Mouse (Mus musculus) limb, embryonic 10.5 days (tissue): ENCODE results near the gene Orc3. TPM values are rescaled to one million over a fixed set of nuclear protein-coding genes. Genes with fewer than 3 reads are reported as not detected.
"Not testable (repeated sequence)": the region's sequence is repeated elsewhere in the genome, so short reads cannot be mapped to it uniquely, and the experiment has no call there.

Source experiments
- DNase-seq: peaks from one replicate; pipeline ENCODE4 v3.0.0-alpha.2; 2017; ENCODE audit warnings: low spot score
- H3K27ac ChIP-seq: fragments of 300-500 bp; sonication (generic); 2 replicates; pipeline ENCODE4 v1.5.1; 2016; ENCODE audit warnings: mild to moderate bottlenecking
- H3K27me3 ChIP-seq: fragments of 300-500 bp; sonication (generic); 2 replicates; pipeline ENCODE4 v1.6.1; 2016; ENCODE audit warnings: low read depth, mild to moderate bottlenecking; ENCODE audit not compliant: poor library complexity, severe bottlenecking
- H3K36me3 ChIP-seq: fragments of 300-500 bp; sonication (generic); 2 replicates; pipeline ENCODE4 v1.6.1; 2016; ENCODE audit warnings: mild to moderate bottlenecking, moderate library complexity
- H3K4me1 ChIP-seq: fragments of 300-500 bp; sonication (generic); 2 replicates; pipeline ENCODE4 v1.6.1; 2016
- H3K4me3 ChIP-seq: fragments of 300-500 bp; sonication (generic); 2 replicates; pipeline ENCODE4 v1.5.1; 2016; ENCODE audit warnings: mild to moderate bottlenecking, moderate library complexity
- H3K9me3 ChIP-seq: fragments of 300-500 bp; sonication (generic); replicated peaks from 2 replicates; pipeline ENCODE4 v1.6.1; 2016; ENCODE audit warnings: mild to moderate bottlenecking
- WGBS: fragments of 180-500 bp; shearing (Covaris S2); methylation state at CpG from one replicate; pipeline ENCODE4 v1.1.7; 2016; 5-methylcytosine and 5-hydroxymethylcytosine counted together
- polyA plus RNA-seq: library from polyadenylated mRNA; unstranded; fragments of >200 nt; fragmentation: Nextera tagmentation; extraction: Ambion mirVana; gene quantifications from 2 replicates; pipeline ENCODE4 v1.2.1, GENCODE M21; 2016

The Orc3 gene
- polyA plus RNA-seq, 1 experiment from 2014 or later: 106 TPM

DNA sequence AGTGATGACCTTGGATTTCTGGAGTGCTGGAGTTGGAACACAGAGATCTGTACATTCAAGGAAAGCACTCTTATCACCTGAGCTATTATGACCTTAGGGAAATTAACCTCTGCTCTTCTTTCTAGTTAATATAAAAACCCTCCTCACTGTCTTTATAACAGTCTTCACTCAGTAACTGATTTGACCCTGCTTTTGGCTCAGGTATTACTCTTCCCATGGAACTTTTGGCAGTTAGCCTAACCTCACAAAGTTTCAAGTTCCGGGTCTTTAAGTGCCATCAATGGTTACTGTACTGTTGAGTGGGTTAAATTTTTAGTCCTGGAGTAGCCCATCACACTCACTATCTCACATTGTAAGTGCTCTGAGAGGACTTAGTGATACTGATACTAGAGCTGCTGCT, 15.2 kb upstream of the Orc3 start:
- WGBS: 95% methylated on average over 1 of the region's 1 CpGs
- Histone ChIP-seq H3K27ac (no peak overlapping the region), H3K27me3 (no peaks in the 10 kb centered on the region), H3K4me1 (no peaks in the 10 kb centered on the region), H3K4me3 (no peak overlapping the region), H3K9me3 (no peaks in the 10 kb centered on the region), H3K36me3 (peaks cover 69% of the 10 kb centered on the region)
- DNase-seq: no peak

DNA sequence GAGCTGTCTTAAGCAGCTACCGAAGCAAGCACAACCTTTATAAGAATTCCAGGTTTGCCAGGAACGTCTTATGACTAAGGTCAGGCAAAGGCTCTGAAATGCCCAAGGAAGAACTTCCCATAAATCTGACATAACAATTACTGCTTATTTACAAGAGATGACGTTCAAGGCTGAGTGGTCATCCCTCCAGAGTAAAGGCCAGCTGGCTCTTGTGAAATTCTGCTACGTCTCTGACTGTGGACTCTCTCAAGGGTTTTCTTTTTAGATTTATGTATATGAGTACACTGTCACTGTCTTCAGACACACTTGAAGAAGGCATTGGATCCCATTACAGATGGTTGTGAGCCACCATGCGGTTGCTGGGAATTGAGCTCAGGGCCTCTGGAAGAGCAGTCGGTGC, 11.7 kb upstream of the Orc3 start:
- 92% methylated on average over 6 of the region's 6 CpGs for WGBS

DNA sequence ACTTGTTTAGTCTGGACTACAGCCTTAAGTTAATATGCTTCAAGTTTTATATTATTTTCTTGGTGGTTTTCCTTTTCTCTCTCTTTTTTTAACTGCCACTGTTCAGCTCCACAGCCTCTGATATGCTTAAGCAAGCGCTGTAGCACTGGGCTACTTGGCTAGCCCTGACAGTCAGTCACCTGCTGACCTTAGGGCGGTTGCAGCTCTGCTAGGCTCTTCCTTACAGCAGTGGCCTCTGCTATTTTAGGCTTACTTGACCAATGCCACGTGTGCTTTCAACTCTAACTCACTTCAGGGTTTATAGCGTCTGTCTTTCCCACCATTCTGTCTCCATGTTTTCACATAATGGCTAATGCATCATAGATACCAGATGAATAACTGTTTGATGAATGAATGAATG, 10.8 kb upstream of the Orc3 start:
- Histone ChIP-seq H3K9me3 (no peaks in the 10 kb centered on the region), H3K27ac (no peak overlapping the region), H3K4me3 (no peak overlapping the region), H3K27me3 (no peaks in the 10 kb centered on the region), H3K36me3 (peaks cover 64% of the 10 kb centered on the region), H3K4me1 (no peaks in the 10 kb centered on the region)
- 86% methylated on average over 4 of the region's 4 CpGs for WGBS
- DNase-seq: no peak

More for the DNA sequence above, 11.7 kb upstream of the Orc3 start:
- Histone ChIP-seq H3K9me3 (no peaks in the 10 kb centered on the region), H3K27me3 (no peaks in the 10 kb centered on the region), H3K4me3 (no peak overlapping the region), H3K27ac (no peak overlapping the region), H3K4me1 (no peaks in the 10 kb centered on the region), H3K36me3 (peaks cover 71% of the 10 kb centered on the region)
- no peak for DNase-seq

- H3K9me3 ChIP-seq: no peaks in the 10 kb centered on the region
- peak overlapping the region; percentile 82 for H3K4me3 ChIP-seq
- peaks cover 8% of the 10 kb centered on the region; the same call in 1 of the 2 replicates for H3K36me3 ChIP-seq
- 85% methylated on average over 8 of the region's 8 CpGs for WGBS
- no peak for DNase-seq
- H3K27ac ChIP-seq: 0 out of 2 replicates have a peak overlapping the region, but pooled peaks have one; percentile 94
- H3K27me3 ChIP-seq: no peaks in the 10 kb centered on the region
- peaks cover 22% of the 10 kb centered on the region for H3K4me1 ChIP-seq
Observed at GRCm38 (mm10) chr4:34616146-34616545, 1.4 kb upstream of the Orc3 start.

GRCm38 (mm10) chr4:34615303-34615702, 559 bp upstream of the Orc3 start:
- peaks cover 15% of the 10 kb centered on the region for H3K36me3 ChIP-seq
- H3K9me3 ChIP-seq: no peaks in the 10 kb centered on the region
- peaks cover 22% of the 10 kb centered on the region for H3K4me1 ChIP-seq
- H3K27me3 ChIP-seq: no peaks in the 10 kb centered on the region
- 3% methylated on average over 13 of the region's 13 CpGs for WGBS
- no peak for DNase-seq
- peak overlapping the region; percentile 94 for H3K27ac ChIP-seq
- H3K4me3 ChIP-seq: peak overlapping the region; percentile 82

DNA sequence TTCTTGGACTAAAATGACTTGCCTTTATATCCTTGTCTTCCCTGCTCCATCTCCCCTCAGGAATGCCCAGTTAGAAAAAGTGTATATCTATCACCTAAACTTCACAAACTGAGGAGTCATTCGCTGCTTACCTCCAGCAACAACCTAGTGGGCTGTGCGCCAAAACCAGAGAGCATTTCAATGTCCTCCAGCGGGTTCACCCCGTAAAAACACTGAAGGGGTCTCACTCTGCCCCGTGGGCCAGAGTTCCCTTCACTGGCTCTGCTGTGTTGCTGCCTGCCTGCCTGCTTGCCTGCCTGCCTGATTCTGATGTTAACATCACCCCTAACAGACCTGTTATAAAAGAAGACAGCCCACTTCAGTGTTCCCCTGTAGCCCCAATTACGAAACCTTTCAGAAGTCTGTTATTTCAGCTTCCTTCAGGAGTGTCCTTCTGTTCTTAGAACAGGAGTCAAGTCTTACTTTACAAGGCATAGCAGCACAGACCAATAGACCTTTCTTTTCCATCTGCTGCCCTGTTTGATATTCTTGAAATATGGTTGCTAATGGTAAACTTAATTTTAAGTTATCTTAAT, 1.1 kb downstream of the Orc3 start:
- WGBS: 73% methylated on average over 6 of the region's 6 CpGs
- H3K27me3 ChIP-seq: no peaks in the 10 kb centered on the region
- H3K4me1 ChIP-seq: peaks cover 22% of the 10 kb centered on the region
- H3K9me3 ChIP-seq: no peaks in the 10 kb centered on the region
- H3K4me3 ChIP-seq: peak overlapping the region; percentile 82
- DNase-seq: no peak
- H3K36me3 ChIP-seq: peaks cover 26% of the 10 kb centered on the region
- H3K27ac ChIP-seq: peak overlapping the region; percentile 94; the same call in 1 of the 2 replicates

GRCm38 (mm10) chr4:34606658-34607057, 8.1 kb downstream of the Orc3 start:
- H3K36me3 ChIP-seq: peaks cover 83% of the 10 kb centered on the region
- no peaks in the 10 kb centered on the region for H3K4me1 ChIP-seq
- no peak overlapping the region for H3K27ac ChIP-seq
- no peak for DNase-seq
- H3K9me3 ChIP-seq: no peaks in the 10 kb centered on the region
- H3K27me3 ChIP-seq: no peaks in the 10 kb centered on the region
- WGBS: 97% methylated on average over 10 of the region's 10 CpGs
- no peak overlapping the region for H3K4me3 ChIP-seq

DNA sequence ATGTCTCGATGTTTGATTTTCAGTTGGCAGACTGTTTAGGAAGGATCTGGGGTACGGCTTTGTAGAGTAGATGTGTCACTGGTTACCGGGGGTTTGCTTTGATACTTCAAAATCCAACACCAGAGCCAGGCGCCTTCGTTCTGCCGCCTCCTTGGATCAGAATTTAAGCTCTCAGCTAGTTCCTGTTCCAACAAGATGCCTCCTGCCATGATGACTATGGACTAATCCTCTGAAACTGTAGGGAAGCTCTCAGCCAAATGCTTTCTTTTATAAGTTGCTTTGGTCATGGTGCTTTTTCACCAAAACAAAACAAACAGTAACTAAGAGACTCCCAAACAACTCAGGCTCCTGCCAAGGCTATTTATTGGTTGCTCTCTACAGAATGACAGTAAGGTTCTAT, 11.6 kb downstream of the Orc3 start:
- DNase-seq: no peak
- no peaks in the 10 kb centered on the region for H3K9me3 ChIP-seq
- peaks cover 88% of the 10 kb centered on the region for H3K36me3 ChIP-seq
- H3K4me3 ChIP-seq: no peak overlapping the region
- H3K27me3 ChIP-seq: no peaks in the 10 kb centered on the region
- no peak overlapping the region for H3K27ac ChIP-seq
- H3K4me1 ChIP-seq: no peaks in the 10 kb centered on the region
- 98% methylated on average over 6 of the region's 6 CpGs for WGBS

DNA sequence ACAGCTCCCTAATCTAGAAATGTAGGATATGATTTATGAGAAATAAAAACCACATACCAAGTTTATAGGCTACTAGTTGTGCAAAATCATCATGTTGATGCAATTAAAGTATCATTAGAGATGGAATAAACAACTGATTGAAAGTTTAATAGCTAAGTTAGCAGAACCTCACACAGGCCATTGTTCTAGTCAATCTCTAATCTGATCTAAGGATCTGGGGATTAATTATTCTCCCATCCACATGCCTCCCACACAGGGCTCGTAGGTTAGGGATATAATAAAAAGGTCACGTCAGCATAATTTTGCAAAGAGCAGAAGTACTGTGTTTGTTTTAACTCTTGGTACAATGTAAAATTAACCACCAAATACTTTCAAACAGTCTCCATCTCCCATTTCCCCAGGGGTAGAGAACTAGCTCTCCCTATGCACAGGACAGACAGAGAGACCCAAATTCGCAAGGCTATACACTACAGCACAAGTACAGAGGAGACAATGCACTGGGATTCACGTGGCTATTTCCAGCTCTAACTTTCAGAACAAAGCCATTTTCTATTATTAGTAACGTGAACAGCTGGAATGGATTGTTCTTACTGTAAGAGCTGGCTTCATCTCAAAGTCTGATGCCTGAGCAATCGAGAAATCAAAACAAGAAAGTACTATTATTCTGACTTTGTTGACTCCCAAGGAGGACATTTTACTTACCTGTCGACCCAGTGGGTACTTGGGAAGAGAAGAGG, 29.7 kb downstream of the Orc3 start:
- Histone ChIP-seq H3K4me3 (no peak overlapping the region), H3K4me1 (no peaks in the 10 kb centered on the region), H3K36me3 (peaks cover 75% of the 10 kb centered on the region), H3K27me3 (no peaks in the 10 kb centered on the region), H3K9me3 (no peaks in the 10 kb centered on the region), H3K27ac (no peak overlapping the region)
- WGBS: 94% methylated on average over 7 of the region's 7 CpGs
- no peak for DNase-seq

DNA sequence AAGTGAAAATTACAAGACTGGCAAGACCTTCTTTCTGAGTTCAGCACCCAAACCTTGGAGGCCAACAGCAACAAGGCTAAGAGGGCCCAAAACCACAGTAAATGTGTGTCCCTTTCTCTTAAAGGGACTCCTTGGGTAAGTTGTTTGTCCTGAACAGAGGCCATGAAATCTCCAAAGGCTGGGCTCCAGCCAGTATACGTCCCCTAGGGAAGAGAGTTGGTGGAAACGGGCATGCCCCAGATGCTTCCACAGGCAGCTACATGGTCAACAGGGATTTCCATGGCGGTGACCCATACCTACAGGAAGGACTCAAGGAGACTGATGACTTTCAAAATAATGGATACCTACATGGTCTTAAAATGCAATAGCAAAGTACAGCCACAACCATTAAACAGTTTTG, 31.3 kb downstream of the Orc3 start:
- Histone ChIP-seq H3K27ac (no peak overlapping the region), H3K4me1 (no peaks in the 10 kb centered on the region), H3K36me3 (peaks cover 80% of the 10 kb centered on the region), H3K9me3 (no peaks in the 10 kb centered on the region), H3K4me3 (no peak overlapping the region), H3K27me3 (no peaks in the 10 kb centered on the region)
- no peak for DNase-seq
- 95% methylated on average over 3 of the region's 3 CpGs for WGBS

DNA sequence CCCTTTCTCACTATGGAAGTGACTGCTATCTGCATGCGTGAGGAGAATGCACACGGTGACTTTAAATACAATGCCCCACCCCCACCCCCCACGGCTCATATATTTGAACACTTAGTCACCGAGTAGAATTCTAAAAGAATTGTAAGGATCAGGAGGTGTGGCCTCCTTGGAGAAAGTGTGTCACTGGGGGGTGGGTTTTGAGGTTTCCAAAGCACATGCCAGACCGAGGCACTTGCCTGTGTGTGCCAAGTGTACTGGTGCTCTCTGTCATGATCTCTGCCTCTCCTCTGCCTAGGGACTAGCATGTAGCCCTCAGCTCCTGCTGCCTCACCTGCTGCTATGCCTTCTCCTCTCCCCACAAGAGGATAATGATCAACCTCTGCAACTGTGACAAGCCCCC, 32.3 kb downstream of the Orc3 start:
- Histone ChIP-seq H3K4me1 (no peaks in the 10 kb centered on the region), H3K27me3 (no peaks in the 10 kb centered on the region), H3K27ac (no peak overlapping the region), H3K9me3 (no peaks in the 10 kb centered on the region), H3K4me3 (no peak overlapping the region), H3K36me3 (peaks cover 89% of the 10 kb centered on the region)
- 86% methylated on average over 5 of the region's 5 CpGs for WGBS
- DNase-seq: no peak

DNA sequence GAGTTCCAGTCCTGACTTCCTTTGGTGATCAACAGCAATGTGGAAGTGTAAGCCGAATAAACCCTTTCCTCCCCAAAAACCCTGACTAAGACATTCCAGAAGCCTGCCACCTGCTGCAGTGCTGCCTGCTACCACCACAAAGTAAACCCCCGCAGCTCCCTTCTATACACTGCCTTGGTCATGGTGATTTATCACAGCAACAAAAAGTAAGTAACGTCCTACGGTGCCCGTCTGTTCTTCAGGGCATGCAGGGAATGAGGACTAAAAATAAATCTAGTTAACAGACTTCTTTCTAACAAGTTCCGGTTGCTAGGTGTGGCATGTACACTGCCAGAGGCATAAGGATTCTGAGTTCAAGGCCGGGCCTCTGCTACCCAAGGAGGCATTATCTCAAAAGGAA, 32.8 kb downstream of the Orc3 start:
- 81% methylated on average over 7 of the region's 7 CpGs for WGBS
- no peak for DNase-seq
- H3K4me3 ChIP-seq: no peak overlapping the region
- H3K4me1 ChIP-seq: no peaks in the 10 kb centered on the region
- H3K36me3 ChIP-seq: peaks cover 89% of the 10 kb centered on the region
- no peaks in the 10 kb centered on the region for H3K9me3 ChIP-seq
- no peaks in the 10 kb centered on the region for H3K27me3 ChIP-seq
- H3K27ac ChIP-seq: no peak overlapping the region

DNA sequence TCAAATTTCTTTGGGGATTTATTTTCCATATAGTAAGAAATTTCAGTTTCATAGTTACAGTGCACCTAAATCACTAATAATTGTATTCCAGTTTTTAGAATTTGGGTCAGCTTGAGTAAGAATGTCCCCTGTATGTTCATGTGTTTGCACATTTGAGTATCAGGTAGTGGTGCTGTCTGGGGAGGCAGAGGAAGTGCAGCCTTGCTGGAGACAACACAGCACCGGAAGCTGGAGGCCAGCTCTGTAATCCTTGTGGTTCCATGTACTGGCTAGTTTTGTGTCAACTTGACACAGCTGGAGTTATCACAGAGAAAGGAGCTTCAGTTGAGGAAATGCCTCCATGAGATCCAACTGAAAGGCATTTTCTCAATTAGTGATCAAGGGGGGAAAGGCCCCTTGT, 33.3 kb downstream of the Orc3 start:
- not testable (repeated sequence) for H3K27ac ChIP-seq, H3K4me1 ChIP-seq, H3K4me3 ChIP-seq, H3K27me3 ChIP-seq, DNase-seq, H3K9me3 ChIP-seq
- WGBS: 88% methylated on average over 1 of the region's 1 CpGs
- peaks cover 90% of the 10 kb centered on the region for H3K36me3 ChIP-seq
